Mouse (Mus musculus) embryonic facial prominence, embryonic 12.5 days (tissue): Measurements from ENCODE around the gene Hnrnph3. TPM values are rescaled to one million over a fixed set of nuclear protein-coding genes. Genes with fewer than 3 reads are reported as not detected.
A peak's percentile ranks its signal among the peaks of the same experiment; 100 is the strongest.

Experiments
- ATAC-seq: fragments of 200-750 bp; cut with Nextera tagmentation; 2 replicates; pipeline ENCODE4 v1.8.0; 2017; ENCODE audit not compliant: insufficient number of reproducible peaks, insufficient read depth, low FRiP score, low TSS enrichment
- H3K27ac ChIP-seq: fragments of 300-500 bp; sonication (generic); 2 replicates; pipeline ENCODE4 v1.5.1; 2016; ENCODE audit warnings: mild to moderate bottlenecking
- H3K27me3 ChIP-seq: fragments of 300-500 bp; sonication (generic); 2 replicates; pipeline ENCODE4 v1.6.1; 2016; ENCODE audit warnings: mild to moderate bottlenecking, moderate library complexity
- H3K36me3 ChIP-seq: fragments of 300-500 bp; sonication (generic); 2 replicates; pipeline ENCODE4 v1.6.1; 2016; ENCODE audit warnings: mild to moderate bottlenecking
- H3K4me1 ChIP-seq: fragments of 300-500 bp; sonication (generic); 2 replicates; pipeline ENCODE4 v1.6.1; 2016
- H3K4me2 ChIP-seq: fragments of 300-500 bp; sonication (generic); replicated peaks from 2 replicates; pipeline ENCODE4 v1.6.1; 2016; ENCODE audit warnings: mild to moderate bottlenecking, moderate library complexity
- H3K4me3 ChIP-seq: fragments of 300-500 bp; sonication (generic); 2 replicates; pipeline ENCODE4 v1.5.1; 2016; ENCODE audit warnings: mild to moderate bottlenecking
- H3K9ac ChIP-seq: fragments of 300-500 bp; sonication (generic); 2 replicates; pipeline ENCODE4 v1.6.1; 2016; ENCODE audit warnings: mild to moderate bottlenecking, moderate library complexity
- H3K9me3 ChIP-seq: fragments of 300-500 bp; sonication (generic); 2 replicates; pipeline ENCODE4 v1.6.1; 2016; ENCODE audit warnings: mild to moderate bottlenecking, moderate library complexity
- WGBS: fragments of 180-500 bp; shearing (Covaris S2); methylation state at CpG from one replicate; pipeline ENCODE4 v1.1.7; 2016; 5-methylcytosine and 5-hydroxymethylcytosine counted together
- polyA plus RNA-seq: library from polyadenylated mRNA; unstranded; fragments of >200 nt; fragmentation: Nextera tagmentation; extraction: Ambion mirVana; gene quantifications from 2 replicates; pipeline ENCODE4 v1.2.1, GENCODE M21; 2016

The Hnrnph3 gene
- polyA plus RNA-seq, result 165 and 176 TPM in 2 replicates

DNA sequence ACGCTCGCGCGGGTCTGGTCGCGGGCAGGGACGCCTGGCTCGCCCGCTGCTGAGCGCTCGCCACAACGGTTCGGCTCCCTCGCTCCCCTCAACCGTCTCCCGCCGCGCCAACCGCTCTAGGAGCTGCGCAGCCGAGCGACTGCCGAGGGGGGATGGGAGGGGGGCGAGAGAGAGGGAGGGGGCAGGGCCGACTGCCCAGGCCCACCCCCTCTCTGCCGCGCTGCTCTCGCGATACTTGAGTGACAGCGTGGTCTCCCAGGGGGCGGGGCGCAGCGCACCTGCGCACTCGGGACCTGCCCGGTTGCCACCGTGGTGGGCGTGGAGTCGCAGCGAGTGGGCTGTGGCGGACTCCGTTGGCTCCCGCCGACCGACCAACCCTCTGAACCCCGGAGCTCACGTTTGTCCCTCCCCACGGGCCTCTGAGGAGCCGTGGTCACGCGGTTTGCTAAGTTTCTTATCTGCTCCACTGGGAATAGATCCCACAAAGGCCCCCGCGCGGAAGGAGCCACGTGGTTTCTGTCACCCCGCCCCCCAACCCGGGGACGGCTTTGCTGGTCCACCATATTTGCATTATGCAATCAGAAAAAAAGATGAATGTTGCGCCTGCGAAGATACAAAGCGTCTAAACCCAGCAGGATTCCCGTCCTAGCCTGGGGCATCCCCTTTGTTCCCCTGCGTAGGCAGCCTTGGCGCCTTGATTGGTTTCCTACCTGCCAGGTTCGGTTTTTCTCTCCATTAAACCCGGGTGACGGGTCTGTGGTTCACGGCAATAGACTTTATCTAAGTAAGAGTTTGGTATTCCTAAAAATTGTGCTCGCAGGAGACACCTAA, at the start of gene Hnrnph3, which contains the start of gene Pbld2:
TSS of gene Hnrnph3 (minus strand) at position 469 of the 831 bp plus-strand sequence.
TSS of gene Pbld2 (plus strand) at position 567 of the 831 bp plus-strand sequence.
- Histone ChIP-seq H3K4me2 (peak within 1 kb of the TSS; percentile 62), H3K36me3 (no peaks in the 10 kb centered on the region), H3K9ac (peak within 1 kb of the TSS; percentile 96), H3K4me3 (peak within 1 kb of the TSS; percentile 79), H3K9me3 (no peaks in the 10 kb centered on the region), H3K4me1 (peaks cover 40% of the 10 kb centered on the region), H3K27ac (peak within 1 kb of the TSS; percentile 100), H3K27me3 (no peaks in the 10 kb centered on the region)
- WGBS, result under 1% methylated on average over 68 of the region's 69 CpGs
- peak; percentile 92 for ATAC-seq

GRCm38 (mm10) chr10:63065988-63066387, 42.0 kb upstream of the Hnrnph3 start:
- ATAC-seq, result peak; percentile 68
- H3K4me2 ChIP-seq, result no peak overlapping the region
- no peaks in the 10 kb centered on the region; the same call in 1 of the 2 replicates for H3K9me3 ChIP-seq
- H3K9ac ChIP-seq, result no peak overlapping the region
- 8% methylated on average over 5 of the region's 5 CpGs for WGBS
- H3K4me1 ChIP-seq, result no peaks in the 10 kb centered on the region
- no peak overlapping the region for H3K4me3 ChIP-seq
- H3K36me3 ChIP-seq, result no peaks in the 10 kb centered on the region
- no peaks in the 10 kb centered on the region for H3K27me3 ChIP-seq
- H3K27ac ChIP-seq, result no peak overlapping the region

- Histone ChIP-seq H3K4me3 (no peak overlapping the region), H3K9ac (no peak overlapping the region), H3K36me3 (no peaks in the 10 kb centered on the region), H3K9me3 (no peaks in the 10 kb centered on the region; the same call in 1 of the 2 replicates), H3K27me3 (no peaks in the 10 kb centered on the region), H3K27ac (no peak overlapping the region), H3K4me2 (no peak overlapping the region), H3K4me1 (no peaks in the 10 kb centered on the region)
- ATAC-seq, result no peak
- 52% methylated on average over 8 of the region's 8 CpGs for WGBS
Observed at GRCm38 (mm10) chr10:63065561-63065960, 41.5 kb upstream of the Hnrnph3 start.

DNA sequence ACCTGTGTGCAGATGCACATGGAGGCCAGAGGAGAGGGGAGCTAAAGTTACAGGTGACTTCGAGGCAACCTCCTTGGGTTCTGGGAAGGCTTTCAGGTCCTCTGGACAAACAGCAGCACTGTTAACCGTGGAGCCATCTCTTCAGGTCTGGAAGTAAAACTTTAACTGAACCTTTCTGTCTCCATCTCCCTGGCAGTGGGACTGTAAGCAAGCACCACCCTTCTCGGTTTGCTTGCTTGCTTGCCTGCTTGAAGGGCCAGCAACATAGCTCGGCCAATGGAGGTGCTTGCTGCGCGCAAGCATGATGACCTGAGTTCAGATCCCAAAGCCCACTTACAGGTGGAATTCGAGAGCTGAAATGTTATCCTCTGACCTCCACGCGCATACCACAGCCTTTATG, 40.5 kb upstream of the Hnrnph3 start:
- Histone ChIP-seq H3K4me1 (no peaks in the 10 kb centered on the region), H3K4me2 (no peak overlapping the region), H3K9ac (no peak overlapping the region), H3K9me3 (no peaks in the 10 kb centered on the region; the same call in 1 of the 2 replicates), H3K36me3 (no peaks in the 10 kb centered on the region), H3K27ac (no peak overlapping the region), H3K27me3 (no peaks in the 10 kb centered on the region), H3K4me3 (no peak overlapping the region)
- ATAC-seq, result no peak
- 81% methylated on average over 9 of the region's 9 CpGs for WGBS

GRCm38 (mm10) chr10:63063365-63063764, 39.3 kb upstream of the Hnrnph3 start:
- Histone ChIP-seq H3K4me2 (no peak overlapping the region), H3K4me1 (no peaks in the 10 kb centered on the region), H3K27ac (no peak overlapping the region), H3K36me3 (no peaks in the 10 kb centered on the region), H3K27me3 (no peaks in the 10 kb centered on the region), H3K9ac (no peak overlapping the region), H3K9me3 (no peaks in the 10 kb centered on the region), H3K4me3 (no peak overlapping the region)
- 72% methylated on average over 7 of the region's 7 CpGs for WGBS
- ATAC-seq, result no peak

GRCm38 (mm10) chr10:63062696-63063095, 38.7 kb upstream of the Hnrnph3 start:
- Histone ChIP-seq H3K4me1 (no peaks in the 10 kb centered on the region), H3K27me3 (no peaks in the 10 kb centered on the region), H3K27ac (no peak overlapping the region), H3K9me3 (no peaks in the 10 kb centered on the region), H3K36me3 (no peaks in the 10 kb centered on the region), H3K9ac (no peak overlapping the region), H3K4me3 (no peak overlapping the region), H3K4me2 (no peak overlapping the region)
- WGBS, result 90% methylated on average over 5 of the region's 5 CpGs
- ATAC-seq, result no peak

- ATAC-seq, result no peak
- H3K27ac ChIP-seq, result no peak overlapping the region
- no peak overlapping the region for H3K4me3 ChIP-seq
- no peaks in the 10 kb centered on the region for H3K9me3 ChIP-seq
- 64% methylated on average over 12 of the region's 12 CpGs for WGBS
- no peaks in the 10 kb centered on the region for H3K27me3 ChIP-seq
- H3K4me2 ChIP-seq, result no peak overlapping the region
- H3K9ac ChIP-seq, result no peak overlapping the region
- no peaks in the 10 kb centered on the region for H3K36me3 ChIP-seq
- no peaks in the 10 kb centered on the region for H3K4me1 ChIP-seq
Observed at GRCm38 (mm10) chr10:63061266-63061665, 37.2 kb upstream of the Hnrnph3 start.

DNA sequence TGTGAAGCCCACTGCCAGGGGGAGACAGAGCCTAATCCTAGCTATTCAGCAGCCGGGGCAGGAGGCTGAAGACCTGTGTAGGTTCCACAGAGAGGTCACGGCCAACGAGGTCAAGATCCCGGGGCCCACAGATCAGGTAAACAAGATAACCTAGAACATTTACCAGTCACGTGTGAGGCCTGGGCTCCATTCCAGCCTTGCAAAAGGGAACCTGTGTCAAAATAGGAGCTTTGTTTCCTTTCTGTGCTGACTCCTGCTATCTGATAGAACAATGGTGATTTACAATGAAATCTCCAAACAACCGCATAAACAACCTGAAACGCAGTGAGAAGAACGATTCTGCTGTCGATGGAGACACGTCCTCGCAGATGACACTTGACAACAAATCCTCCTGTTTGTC, 36.4 kb upstream of the Hnrnph3 start:
- no peaks in the 10 kb centered on the region for H3K4me1 ChIP-seq
- H3K4me2 ChIP-seq, result no peak overlapping the region
- H3K27ac ChIP-seq, result no peak overlapping the region
- H3K9me3 ChIP-seq, result no peaks in the 10 kb centered on the region
- H3K36me3 ChIP-seq, result no peaks in the 10 kb centered on the region
- H3K4me3 ChIP-seq, result no peak overlapping the region
- H3K9ac ChIP-seq, result no peak overlapping the region
- no peak for ATAC-seq
- H3K27me3 ChIP-seq, result no peaks in the 10 kb centered on the region
- WGBS, result 78% methylated on average over 11 of the region's 11 CpGs

DNA sequence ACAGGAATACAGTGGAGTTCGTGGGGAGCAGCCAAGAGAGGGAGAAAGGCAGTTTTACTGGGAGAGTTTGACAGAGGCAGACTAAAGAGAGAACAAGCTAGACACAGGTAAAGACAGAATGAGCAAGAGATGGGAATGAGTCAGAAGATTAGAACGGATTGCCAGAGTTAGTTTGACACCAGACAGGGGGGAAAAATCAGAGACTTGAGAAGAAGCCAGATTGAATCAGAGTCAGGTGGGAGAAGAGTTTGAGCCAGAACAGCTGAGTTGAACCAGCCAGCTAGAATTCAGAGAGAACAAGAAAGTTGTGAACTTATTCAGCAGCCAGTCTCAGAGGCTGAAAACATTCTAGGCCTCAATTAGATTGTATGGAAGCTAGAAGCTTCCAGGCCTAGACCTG, 35.8 kb upstream of the Hnrnph3 start, which contains the start of gene Pbld1:
TSS of gene Pbld1 (plus strand) at position 301 of the 400 bp plus-strand sequence.
- Histone ChIP-seq H3K4me1 (no peaks in the 10 kb centered on the region), H3K27me3 (no peaks in the 10 kb centered on the region), H3K36me3 (no peaks in the 10 kb centered on the region), H3K9ac (no peak within 1 kb of the TSS), H3K27ac (no peak within 1 kb of the TSS), H3K4me3 (no peak within 1 kb of the TSS), H3K9me3 (no peaks in the 10 kb centered on the region), H3K4me2 (no peak within 1 kb of the TSS)
- ATAC-seq, result no peak
- WGBS, result 86% methylated on average over 2 of the region's 2 CpGs

DNA sequence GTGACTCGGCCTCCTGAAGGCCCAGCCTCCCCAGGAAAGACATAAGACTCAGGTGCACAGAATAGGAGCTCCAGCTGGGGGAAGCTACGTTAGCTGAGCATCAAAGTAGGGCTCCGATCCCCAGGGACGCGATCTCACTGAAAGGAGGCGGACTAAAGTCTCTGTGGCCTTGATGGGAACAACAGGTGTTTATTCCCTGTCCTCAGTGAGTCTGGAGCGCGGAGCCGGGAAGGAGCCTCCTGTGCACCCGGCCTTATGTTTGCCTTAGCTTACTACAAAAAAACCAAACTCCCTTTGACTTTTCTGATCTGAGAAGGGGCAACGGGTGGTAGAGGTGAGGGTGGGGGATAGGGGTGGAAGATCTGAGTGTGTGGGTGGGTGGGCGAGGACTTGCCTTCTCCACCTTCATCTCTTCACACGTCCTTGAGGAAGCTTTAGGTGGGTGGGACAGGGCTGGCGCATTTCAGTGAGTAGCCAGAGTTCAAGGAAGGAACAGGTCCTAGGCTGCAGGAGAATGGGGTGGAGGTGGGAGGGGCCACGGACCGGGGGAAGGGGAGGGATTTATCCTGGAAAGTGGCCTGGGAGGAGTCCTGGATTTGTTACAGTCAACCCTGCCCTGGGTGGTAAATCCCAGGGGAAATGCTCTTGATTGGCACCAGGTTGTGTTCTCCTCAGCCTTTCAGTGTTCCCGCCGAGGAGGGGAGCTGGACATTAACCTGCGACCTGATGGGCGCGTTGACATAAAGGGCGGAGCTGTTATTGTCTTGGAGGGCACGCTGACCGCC, 33.1 kb upstream of the Hnrnph3 start:
- peak; percentile 35; the same call in 1 of the 2 replicates for ATAC-seq
- Histone ChIP-seq H3K27ac (no peak overlapping the region), H3K9me3 (no peaks in the 10 kb centered on the region), H3K4me1 (0 out of 2 replicates have a peak, but pooled peaks cover 4% of the 10 kb centered on the region), H3K4me2 (no peak overlapping the region), H3K27me3 (no peaks in the 10 kb centered on the region), H3K4me3 (no peak overlapping the region), H3K36me3 (no peaks in the 10 kb centered on the region), H3K9ac (no peak overlapping the region)
- 37% methylated on average over 24 of the region's 24 CpGs for WGBS

DNA sequence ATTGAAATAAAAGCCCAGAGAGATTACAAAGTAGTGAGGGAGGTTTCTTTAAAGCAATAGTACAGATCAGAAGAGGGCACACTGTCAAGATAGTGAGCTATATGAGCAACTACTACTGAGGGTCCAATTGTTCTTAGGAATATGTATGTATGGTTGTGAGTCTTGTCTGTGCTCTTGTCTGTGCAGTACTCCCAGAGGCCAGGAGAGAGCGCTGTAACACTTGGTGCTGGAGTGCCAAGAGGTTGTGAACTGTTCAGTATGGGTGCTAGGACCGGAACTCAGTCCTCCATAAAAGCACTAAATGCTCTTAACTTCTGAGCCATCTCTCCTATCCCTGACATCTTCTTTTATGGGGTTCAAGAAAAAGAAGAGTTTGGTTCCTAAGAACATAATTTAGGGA, 30.6 kb upstream of the Hnrnph3 start:
- no peak overlapping the region for H3K4me2 ChIP-seq
- no peak overlapping the region for H3K27ac ChIP-seq
- H3K4me1 ChIP-seq, result 0 out of 2 replicates have a peak, but pooled peaks cover 4% of the 10 kb centered on the region
- ATAC-seq, result no peak
- H3K4me3 ChIP-seq, result no peak overlapping the region
- WGBS, result 75% methylated on average over 2 of the region's 2 CpGs
- no peak overlapping the region for H3K9ac ChIP-seq
- H3K9me3 ChIP-seq, result no peaks in the 10 kb centered on the region
- no peaks in the 10 kb centered on the region for H3K27me3 ChIP-seq
- H3K36me3 ChIP-seq, result no peaks in the 10 kb centered on the region
